Mouse (Mus musculus): Measurements from ENCODE around the gene Srpk3. TPM values are rescaled to one million over a fixed set of nuclear protein-coding genes. Genes with fewer than 3 reads are reported as not detected.

Srpk3 gene
- polyA plus RNA-seq, 1 experiment, result 9.4 TPM

DNA sequence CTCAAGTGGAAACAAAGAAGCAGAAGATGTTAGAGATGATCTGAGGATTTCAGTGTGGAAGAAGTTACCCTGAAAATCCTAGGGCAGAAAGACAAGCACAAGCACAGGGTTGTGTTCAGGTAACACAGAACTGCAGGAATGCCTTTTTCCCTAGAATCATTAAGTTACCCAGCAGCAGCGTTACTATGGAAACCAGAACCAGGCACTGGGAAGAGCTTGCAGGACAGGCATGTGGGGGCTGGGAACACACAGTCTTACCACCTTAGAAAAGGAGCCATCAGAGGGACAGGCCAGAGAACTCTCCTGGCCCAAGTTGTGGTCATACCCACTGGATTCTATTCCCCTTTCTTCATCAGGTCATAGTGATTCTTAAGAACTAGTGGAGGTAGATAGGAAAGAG is 31.6 kb downstream of the Srpk3 start:
- no peak for DNase-seq (ENCODE audit: low spot score)

DNA sequence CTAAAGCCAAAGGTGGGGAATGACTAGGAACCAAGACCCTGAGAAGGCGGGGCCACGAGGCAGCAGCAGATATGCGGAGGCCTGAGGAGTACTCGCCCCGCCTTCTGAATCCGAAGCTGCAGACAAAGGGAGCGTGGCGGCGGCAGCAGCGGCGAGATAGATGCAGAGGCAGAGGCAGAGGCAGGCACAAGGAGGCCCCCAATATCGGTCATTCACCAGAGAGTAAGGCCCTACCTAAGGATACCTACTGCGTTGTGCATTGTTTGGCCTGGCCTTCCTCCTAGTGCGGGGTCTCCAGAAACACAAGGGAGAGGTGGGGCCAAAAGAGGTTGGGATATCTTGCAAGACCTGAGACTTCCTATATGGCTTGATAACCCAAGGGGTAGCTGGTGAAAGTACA is 40.9 kb downstream of the Srpk3 start:
- DNase-seq (ENCODE audit: low spot score), result no peak

DNA sequence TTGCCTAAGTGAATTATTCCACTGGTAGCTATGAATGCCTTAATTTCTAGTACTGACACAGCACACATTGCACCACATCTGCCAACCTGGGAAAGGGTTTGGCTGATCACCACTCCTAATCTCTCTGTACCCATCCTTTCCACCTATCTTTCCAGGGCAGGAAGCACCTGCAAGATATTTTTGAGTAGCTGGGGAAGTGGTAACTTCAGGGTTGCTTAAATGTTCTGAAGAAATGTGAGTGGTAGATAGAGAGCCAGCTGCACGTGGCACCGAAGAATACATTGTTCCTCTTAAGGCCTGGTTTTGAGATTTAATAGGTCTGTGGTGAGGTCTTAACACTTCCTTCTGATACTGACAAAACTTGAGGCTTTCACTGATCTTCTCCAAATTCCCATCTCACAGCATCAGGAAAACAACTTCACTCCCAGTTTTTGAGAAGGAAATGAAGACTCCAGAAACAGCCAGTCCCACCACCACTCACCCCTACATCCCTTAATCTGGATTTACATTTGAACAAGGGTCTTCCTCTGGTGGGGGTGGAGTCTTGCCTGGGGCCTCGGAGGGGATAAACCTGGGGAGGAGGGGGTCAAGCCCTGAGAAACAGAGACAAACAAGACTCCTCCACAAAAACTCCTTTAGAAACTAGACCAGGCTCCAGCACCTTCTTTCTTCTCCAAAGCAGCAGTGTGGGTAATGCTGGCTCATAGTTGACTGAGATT is 42.5 kb downstream of the Srpk3 start:
- no peak for DNase-seq (ENCODE audit: low spot score)

DNA sequence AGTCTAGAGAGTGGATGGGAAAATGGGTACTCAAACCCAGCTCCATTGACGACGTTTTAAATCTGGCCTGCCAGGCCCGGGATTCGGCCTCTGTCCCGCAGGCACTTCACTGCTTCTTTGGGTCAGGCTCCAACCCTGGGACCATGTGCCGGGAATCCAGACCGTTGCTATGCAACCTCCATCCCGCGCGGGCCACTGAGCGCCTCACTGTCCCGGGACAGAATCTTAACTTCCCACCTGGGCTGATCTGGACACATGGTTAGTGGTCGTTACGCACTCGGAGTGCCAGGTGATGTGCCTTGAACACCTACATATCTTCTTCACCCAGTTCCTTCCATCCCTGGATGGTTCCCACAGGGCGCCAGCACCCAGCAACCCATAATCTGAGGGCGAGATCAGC is 49.5 kb downstream of the Srpk3 start:
- DNase-seq (ENCODE audit: low spot score), result no peak

DNA sequence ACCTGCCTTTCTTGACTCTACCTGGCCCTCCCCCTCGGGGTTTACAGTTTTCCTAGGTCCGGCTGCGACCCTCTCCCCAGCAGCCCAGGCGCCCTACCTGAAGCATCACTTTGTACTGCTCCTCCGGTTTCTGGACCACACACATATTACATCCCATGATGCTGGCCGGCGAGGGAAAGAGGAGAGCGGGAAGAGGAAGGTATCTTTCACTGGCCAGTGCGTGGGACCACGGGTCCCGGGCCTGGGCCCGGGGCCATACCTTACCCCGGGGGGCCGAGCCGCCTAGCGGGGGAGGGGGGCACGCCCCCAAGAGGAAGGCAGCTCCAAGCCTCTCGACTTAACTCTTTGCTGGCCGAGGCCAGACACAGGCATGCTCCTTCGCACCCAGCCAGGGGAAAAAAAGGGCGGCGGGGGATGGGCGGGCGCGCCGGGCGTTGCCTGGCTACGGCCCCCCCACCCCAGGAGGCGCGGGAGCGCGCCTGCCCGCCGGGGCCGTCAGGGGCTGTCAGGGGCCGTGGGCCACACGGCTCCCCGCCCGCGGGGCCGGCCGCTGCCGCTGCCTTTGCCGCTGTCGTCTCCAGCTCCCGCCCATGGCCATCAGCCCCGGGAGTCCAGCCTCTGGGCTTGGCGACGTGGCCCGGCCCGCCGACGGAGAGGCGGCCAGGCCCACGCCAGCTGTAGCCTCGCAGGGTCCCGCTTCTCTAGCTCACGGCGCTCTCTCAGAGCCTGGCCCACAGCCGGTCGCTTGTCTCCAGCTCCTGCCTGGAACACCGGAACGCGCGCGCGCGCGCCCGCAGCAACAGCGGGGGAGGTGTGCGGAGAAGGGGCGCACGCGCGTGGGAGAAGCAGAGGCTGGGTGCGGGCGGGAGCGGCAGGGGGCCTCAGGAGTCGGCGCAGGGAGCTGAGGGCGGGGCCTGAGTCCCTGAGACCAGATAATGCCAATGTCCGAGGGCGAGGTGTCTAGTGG is 50.3 kb downstream of the Srpk3 start, which contains the start of gene Pdzd4:
Gene Pdzd4, minus strand, starts transcription at position 785 of the 967 bp plus-strand sequence.
- DNase-seq (ENCODE audit: low spot score), result peak; percentile 26

Other genes starting within 250 kb of the Srpk3 start
- 2.6 and 2.7 TPM in 2 replicates for gene Dusp9, start 135.0 kb upstream of the Srpk3 start, polyA plus RNA-seq (2012; rRNA removed)
- gene Pnck, start 114.3 kb upstream of the Srpk3 start, polyA plus RNA-seq (2012; rRNA removed), result 159 and 178 TPM in 2 replicates
- gene Slc6a8, start 101.3 kb upstream of the Srpk3 start, polyA plus RNA-seq (2012; rRNA removed), result 78.1 and 87.3 TPM in 2 replicates
- gene Bcap31, start 58.2 kb upstream of the Srpk3 start, polyA plus RNA-seq (2012; rRNA removed), result 175 and 177 TPM in 2 replicates
- 20.2 and 27.2 TPM in 2 replicates for gene Abcd1, start 57.8 kb upstream of the Srpk3 start, polyA plus RNA-seq (2012; rRNA removed)
- gene Plxnb3, start 17.3 kb upstream of the Srpk3 start, polyA plus RNA-seq (2012; rRNA removed), result 0.99 TPM in 2 replicates
- gene Idh3g, start 12.5 kb downstream of the Srpk3 start, polyA plus RNA-seq (2012; rRNA removed), result 285 and 332 TPM in 2 replicates
- gene Ssr4, start 12.6 kb downstream of the Srpk3 start, polyA plus RNA-seq (2012; rRNA removed), result 189 and 254 TPM in 2 replicates
- 9.5 and 10.4 TPM in 2 replicates for gene Pdzd4, start 50.6 kb downstream of the Srpk3 start, polyA plus RNA-seq (2012; rRNA removed)
- not detected in 2 replicates for gene Avpr2, start 117.7 kb downstream of the Srpk3 start, polyA plus RNA-seq (2012; rRNA removed)
- gene L1cam, start 121.7 kb downstream of the Srpk3 start, polyA plus RNA-seq (2012; rRNA removed), result 24.9 and 32.0 TPM in 2 replicates
- gene Arhgap4, start 147.5 kb downstream of the Srpk3 start, polyA plus RNA-seq (2012; rRNA removed), result 6.0 and 8.4 TPM in 2 replicates
- gene Naa10, start 147.5 kb downstream of the Srpk3 start, polyA plus RNA-seq (2012; rRNA removed), result 86.8 and 92.2 TPM in 2 replicates
- 35.0 and 36.8 TPM in 2 replicates for gene Renbp, start 156.4 kb downstream of the Srpk3 start, polyA plus RNA-seq (2012; rRNA removed)
- gene Hcfc1, start 192.0 kb downstream of the Srpk3 start, polyA plus RNA-seq (2012; rRNA removed), result 18.7 and 32.6 TPM in 2 replicates
- 89.2 and 104 TPM in 2 replicates for gene Irak1, start 249.5 kb downstream of the Srpk3 start, polyA plus RNA-seq (2012; rRNA removed)

Data from urinary bladder, adult 2 months (tissue).